In the genomic region with DNA sequence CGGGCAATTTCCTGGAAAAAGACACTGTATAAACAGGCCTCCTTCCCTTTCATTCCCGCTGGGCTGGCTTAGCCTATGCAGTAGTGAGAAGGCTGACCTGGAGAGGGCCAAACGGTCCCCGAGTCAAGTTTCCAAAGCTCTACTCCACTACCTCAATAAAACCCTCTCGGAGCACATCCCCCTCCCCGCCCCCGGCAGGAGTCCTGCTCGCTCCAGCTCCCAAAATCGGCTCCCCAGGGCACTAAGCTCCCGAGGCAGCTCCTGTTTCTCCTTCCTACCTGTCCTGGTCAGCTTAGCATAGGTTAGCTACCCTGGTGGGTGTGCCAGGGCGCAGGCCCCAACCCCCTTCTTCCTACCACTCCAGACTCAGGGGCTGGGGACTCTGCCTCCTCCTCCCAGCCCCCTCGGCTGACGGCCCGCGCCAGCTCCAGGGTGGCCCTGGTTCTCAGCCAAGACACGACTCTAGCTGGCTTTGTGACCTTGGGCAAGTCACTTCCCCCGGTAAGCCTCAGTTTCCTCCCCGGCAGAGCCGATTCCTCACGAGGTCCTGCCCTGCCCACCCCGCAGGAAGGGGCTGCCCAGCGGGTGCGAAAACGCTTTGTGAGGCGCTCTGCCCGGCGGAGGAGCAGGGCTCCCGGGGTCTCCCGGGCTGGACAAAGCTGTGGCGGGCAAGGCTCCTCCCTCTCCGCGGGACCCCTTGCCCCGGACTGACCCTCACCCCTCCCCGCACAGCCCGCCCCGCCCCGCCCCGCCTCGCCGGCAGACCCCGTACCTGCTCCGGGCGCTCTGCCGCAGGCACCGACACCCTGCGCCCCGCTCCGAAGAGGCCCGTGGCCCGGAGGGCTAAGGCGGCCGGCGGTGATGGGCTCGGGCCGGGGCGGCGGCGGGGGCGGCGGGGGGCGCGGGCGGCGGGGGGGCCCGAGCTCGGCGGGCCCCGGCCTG, we compare ENCODE assay signal across 8 mouse cellular contexts. TPM values are rescaled to one million over a fixed set of nuclear protein-coding genes. Genes with fewer than 3 reads are reported as not detected.
DNase-seq lines count a peak whose midpoint lies in the region; ATAC-seq lines count a peak whose summit lies in the region.

No protein-coding gene starts in this region.

- no peaks in the 10 kb centered on the region for H3K27me3 ChIP-seq in hindbrain, embryonic 11.5 days (ENCODE audit: control insufficient read depth, insufficient read depth, low read length)

- H3K9me3 ChIP-seq in hindbrain, embryonic 11.5 days (ENCODE audit: control insufficient read depth, low read length) = no peaks in the 10 kb centered on the region

- H3K36me3 ChIP-seq in hindbrain, embryonic 11.5 days (ENCODE audit: control insufficient read depth, insufficient read depth, low read length) = no peaks in the 10 kb centered on the region

- peak overlapping the region; percentile 83 for H3K4me3 ChIP-seq in hindbrain, embryonic 11.5 days (ENCODE audit: low read depth, low read length)

- peak overlapping the region; percentile 79 for H3K4me2 ChIP-seq in hindbrain, embryonic 11.5 days (replicated peaks; ENCODE audit: low read depth, low read length)

- under 1% methylated on average over 34 of the region's 68 CpGs for WGBS in hindbrain, embryonic 11.5 days

- peak overlapping the region; percentile 91 for H3K9ac ChIP-seq in hindbrain, embryonic 11.5 days (ENCODE audit: low read depth, low read length)

- H3K27ac ChIP-seq in hindbrain, embryonic 11.5 days (ENCODE audit: low read depth, low read length) = peak overlapping the region; percentile 96

- H3K4me1 ChIP-seq in hindbrain, embryonic 11.5 days (replicated peaks; ENCODE audit: control insufficient read depth, insufficient read depth, low read length) = 0 out of 2 replicates have a peak, but pooled peaks cover 2% of the 10 kb centered on the region

- ATAC-seq in hindbrain, embryonic 11.5 days (ENCODE audit: low FRiP score) = peak; percentile 64

- peak; percentile 47 for DNase-seq in Muller cell, postnatal 12 days (ENCODE audit: inconsistent ontology term)
- peak; percentile 52 for DNase-seq in cerebellum, adult 8-10 months
- peak; percentile 39 to 47 for DNase-seq in frontal cortex, postnatal 10 days (ENCODE audit: low spot score in 2 of 2)
- DNase-seq in hindbrain, embryonic 11.5 days (ENCODE audit: low spot score) = peak; percentile 75
- peak; percentile 58 to 63 for DNase-seq in layer of hippocampus, postnatal 10 days (ENCODE audit: low spot score in 2 of 2)
- peak; percentile 66 to 67 for DNase-seq in lung, postnatal 4 days
- peak; percentile 56 to 64 for DNase-seq in right cerebral cortex, postnatal 10 days (ENCODE audit: low spot score in 2 of 2)
- peak; percentile 23 to 35 for DNase-seq in urinary bladder, postnatal 36 days (ENCODE audit: low spot score in 2 of 2)

RNA-seq across cellular contexts. Expression of a gene that starts 0.5 kb away (rescaled TPM):
- polyA plus RNA-seq in hindbrain, embryonic 11.5 days (2014; fragmentation: Nextera tagmentation; extraction: Ambion mirVana) = 56.0 and 57.0 TPM in 2 replicates
- 10 to 100 TPM; 64.6 to 66.4 TPM for total RNA-seq in layer of hippocampus, postnatal 10 days (2021)

Comparison
In these comparisons a context has a peak if more than half of its experiments do, and no peak if none do; other contexts are left out.
1. Peak in every context shown above with its lines: DNase-seq, ATAC-seq, H3K4me3 ChIP-seq and H3K27ac ChIP-seq.